Mouse (Mus musculus): ENCODE data around the gene Mfsd13b. TPM values are rescaled to one million over a fixed set of nuclear protein-coding genes. Genes with fewer than 3 reads are reported as not detected.
"Not testable (repeated sequence)": the region's sequence is repeated elsewhere in the genome, so short reads cannot be mapped to it uniquely, and the experiment has no call there.

Gene Mfsd13b
- not detected for total RNA-seq (2021)

DNA sequence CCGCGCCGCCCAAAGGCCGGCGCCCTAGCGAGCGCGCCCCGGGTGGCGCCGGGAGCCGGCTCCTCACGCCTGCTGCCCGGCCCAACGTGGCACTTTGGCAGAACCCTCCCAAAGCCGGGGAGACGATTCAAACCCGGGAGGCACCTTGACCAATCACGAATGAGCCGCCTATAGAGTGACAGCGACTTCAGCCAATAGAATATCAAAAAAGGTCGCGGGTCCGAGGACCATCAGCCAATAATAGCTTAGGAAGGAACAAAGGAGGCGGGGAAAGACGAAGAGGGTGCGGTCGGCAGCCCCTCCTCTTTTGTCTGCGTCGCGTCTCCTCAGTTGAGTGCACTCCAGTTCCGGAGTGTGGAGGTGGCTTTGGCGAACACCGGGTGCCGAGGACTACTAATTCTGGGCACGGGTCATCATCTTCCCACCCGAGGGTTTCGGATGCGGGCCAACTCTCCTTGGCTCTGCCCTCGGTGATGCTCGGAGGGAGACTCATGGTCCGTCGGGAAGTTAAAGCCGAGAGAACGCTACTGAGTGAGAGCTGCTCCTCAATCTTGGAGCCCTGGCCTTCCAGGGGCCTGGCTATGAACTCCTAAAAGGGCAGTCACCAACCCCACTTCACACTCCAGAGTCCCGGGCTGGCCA is at the start of gene Mfsd13b, which contains the start of gene Cdr2:
TSS of gene Mfsd13b (plus strand) at position 310 of the 642 bp plus-strand sequence.
TSS of gene Cdr2 (minus strand) at position 113 of the 642 bp plus-strand sequence.
- intact Hi-C loops (cut with DNase I) = no loop called here
- DNase-seq = peak; percentile 91

DNA sequence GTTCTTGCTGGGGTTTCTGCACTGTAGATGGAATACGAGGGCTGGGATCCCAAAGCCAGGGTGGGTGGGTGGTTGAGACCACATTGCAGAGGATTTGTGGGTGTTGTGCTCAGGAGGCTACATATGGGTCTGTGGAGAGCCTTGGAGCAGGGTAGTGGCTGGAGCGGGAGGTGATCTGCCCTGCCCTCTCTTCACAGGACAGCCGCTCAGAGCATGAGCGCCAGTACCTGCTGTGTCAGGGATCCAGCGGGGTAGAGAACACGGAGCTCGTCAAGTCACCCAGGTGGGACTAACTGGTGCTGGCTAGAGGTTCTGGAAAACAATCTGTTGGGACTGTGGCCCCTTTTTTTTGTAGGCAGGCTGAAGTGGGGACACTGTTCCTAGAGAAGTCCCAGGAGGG is 49.2 kb upstream of the Mfsd13b start:
- DNase-seq = no peak
- intact Hi-C loops (cut with DNase I) = no loop called here

DNA sequence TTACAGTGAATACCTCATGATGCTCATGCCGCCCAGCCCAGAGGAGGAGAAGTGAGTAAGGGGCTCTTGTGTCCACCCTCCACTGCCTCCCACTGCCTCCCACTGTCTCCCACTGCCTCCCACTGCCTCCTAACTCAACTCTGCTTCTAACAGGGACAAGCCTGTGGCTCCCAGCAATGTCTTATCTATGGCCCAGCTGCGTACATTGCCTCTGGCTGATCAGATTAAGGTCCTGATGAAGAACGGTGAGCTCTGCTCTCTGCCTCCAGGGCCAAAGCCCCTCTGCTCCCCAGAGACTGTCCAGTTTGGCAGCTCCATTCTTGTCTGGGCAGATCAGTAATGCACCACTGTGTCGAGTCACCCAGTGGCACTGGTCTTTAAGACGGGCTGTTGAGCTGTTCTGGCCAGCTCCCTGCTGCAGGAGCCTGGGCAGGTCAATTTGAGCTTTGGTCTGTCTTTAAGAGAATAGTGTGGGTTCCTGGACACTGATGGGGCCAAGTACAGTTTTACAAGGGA is 48.6 kb upstream of the Mfsd13b start:
- intact Hi-C loops (cut with DNase I) = no loop called here

DNA sequence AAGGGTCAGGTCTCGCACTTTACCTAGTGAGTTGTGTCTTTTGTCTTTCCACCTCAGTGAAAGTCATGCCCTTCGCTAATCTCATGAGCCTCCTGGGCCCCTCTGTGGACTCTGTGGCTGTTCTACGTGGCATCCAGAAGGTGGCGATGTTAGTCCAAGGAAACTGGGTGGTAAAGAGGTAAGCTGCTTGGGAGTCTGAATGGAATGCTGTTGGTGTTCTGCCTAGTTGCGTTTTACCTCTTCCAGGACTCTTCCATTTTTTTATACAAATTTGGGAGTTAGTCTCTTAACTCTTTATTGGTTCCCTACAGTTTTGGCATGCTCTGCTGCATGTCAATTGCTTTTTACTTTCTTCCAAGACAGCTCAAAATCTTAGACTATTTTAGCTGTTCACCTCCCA is 47.6 kb upstream of the Mfsd13b start:
- intact Hi-C loops (cut with DNase I) = loop anchor here (5.0 kb wide), 1 partner anchor 128 kb away; no protein-coding TSS in a partner anchor
- no peak for DNase-seq

More for the DNA sequence above, 48.6 kb upstream of the Mfsd13b start:
- no peak for DNase-seq

DNA sequence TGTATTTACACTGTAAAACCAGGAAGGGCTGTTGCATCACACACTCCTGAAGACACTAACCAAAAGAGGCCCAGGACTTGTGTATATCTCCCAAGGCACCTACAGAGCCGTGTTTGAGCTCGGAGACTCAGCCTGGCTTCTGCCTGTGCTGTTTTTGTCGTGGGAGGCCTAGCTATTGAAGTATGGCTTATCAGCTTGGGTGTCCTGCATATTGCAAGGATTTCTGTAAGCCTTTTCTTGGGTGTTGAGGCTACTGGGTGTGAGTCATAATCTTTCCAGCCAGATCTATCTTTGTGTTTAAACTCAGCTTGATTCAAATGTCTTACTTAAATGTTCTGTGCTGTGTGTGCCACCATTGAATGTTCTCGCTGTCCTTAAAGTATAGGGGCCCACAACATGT is 45.8 kb upstream of the Mfsd13b start:
- intact Hi-C loops (cut with DNase I) = loop anchor here (5.0 kb wide), 1 partner anchor 126 kb away; no protein-coding TSS in a partner anchor
- no peak for DNase-seq

DNA sequence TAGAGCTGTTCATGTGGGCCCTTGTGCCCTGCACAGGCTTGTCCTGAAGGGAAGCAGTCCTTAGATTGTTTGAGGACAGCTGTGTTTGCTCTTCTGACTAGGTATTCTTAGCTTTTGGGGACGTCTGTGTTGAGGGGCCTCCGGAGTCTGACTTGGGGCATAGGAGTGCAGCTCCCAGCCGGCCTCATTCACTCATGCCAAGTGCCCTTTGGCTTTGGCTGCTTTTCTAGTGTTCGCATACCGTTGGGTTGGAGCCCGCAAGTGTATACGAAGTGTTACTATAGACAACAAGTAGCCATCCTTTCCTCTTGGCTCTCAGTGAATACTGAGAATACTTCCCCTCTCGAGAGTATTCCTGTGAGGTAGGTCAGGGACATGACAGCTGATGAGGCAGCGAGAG is 44.1 kb upstream of the Mfsd13b start:
- intact Hi-C loops (cut with DNase I) = loop anchor here (5.0 kb wide), 1 partner anchor 124 kb away; no protein-coding TSS in a partner anchor
- DNase-seq = no peak

DNA sequence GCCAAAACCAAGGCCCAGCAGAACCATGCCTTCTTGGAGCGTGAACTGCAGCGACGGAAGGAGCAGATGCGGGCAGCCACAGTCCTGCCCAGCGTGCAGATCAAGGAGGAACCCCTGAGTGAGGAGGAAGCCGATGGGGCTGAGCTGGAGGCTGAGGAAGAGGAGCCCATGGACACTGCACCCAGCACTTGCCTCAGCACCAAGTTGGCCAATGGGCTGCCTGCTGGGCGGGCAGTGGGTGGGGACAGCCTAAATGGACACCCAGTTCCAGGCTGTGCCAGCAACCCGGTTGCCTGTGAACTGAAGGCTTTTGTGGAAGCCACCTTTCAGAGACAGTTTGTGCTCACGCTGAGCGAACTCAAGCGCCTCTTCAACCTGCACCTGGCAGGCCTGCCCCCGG is 42.0 kb upstream of the Mfsd13b start:
- intact Hi-C loops (cut with DNase I) = no loop called here
- DNase-seq = no peak

DNA sequence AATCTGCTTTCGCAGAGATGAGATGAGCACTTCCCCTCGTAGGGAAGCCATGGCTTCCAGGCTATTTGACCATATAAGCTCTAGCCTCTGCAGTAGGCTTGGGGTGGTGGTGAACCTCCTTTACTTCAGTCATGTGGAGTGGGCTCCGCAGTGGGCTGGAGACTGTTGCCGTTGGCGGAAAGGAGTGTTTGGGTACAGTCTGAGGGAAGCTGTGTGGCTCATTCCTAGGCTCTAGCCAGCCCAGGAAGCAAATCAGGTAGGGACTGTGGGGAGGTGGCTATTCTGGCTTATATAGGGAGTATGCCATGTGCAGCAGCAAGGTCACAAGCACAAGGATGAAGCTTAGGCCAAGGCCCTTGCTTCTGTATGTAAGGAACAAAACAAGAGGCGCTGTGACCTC is 41.1 kb upstream of the Mfsd13b start:
- intact Hi-C loops (cut with DNase I) = no loop called here
- no peak for DNase-seq

DNA sequence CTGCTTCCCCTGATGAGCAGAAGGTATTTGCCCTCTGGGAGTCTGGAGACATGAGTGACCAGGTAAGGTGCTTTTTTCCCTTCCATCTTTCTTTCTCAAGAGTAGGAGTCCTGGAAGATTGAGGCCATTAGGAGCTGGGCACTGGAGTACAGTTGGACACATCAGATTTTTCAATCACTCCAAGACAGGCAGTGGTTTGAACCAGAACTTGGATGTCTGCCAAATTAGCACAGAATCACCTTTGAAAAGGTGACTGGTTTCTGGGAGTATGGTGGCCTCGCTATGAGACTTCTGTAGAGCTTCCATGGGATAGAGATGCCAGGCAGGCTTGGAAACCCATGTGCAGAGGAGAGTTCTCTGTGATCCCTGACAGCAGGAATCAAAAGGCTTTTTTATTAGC is 39.8 kb upstream of the Mfsd13b start:
- intact Hi-C loops (cut with DNase I) = no loop called here

DNA sequence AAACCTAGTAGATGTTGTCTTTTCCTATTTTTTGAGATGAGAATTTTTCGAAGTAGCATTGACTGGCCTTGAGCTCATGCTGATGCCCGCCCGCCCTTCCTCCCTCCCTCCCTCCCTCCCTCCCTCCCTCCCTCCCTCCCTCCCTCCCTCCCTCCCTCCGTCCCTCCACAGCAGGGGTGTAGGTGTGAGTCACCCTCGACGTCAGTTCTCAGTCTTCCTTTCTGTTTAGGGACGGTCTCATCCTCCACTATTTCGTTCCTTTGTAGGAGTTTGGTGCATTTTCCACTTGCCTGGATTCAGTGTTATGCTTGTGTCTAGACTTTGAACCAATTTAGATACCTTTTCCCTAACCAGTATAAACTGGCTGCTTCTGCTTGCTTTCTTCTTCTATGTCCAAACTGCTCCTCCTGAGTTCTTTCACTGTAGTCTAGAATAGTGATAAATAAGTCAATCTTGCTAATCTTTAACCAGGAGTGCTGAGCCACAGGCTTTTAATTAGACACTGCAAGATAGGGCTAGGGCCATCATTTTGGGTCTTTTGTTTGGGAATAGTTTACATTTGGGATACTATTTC is 38.3 kb upstream of the Mfsd13b start:
- DNase-seq = no peak
- intact Hi-C loops (cut with DNase I) = no loop called here

More for the DNA sequence above, 39.8 kb upstream of the Mfsd13b start:
- no peak for DNase-seq

DNA sequence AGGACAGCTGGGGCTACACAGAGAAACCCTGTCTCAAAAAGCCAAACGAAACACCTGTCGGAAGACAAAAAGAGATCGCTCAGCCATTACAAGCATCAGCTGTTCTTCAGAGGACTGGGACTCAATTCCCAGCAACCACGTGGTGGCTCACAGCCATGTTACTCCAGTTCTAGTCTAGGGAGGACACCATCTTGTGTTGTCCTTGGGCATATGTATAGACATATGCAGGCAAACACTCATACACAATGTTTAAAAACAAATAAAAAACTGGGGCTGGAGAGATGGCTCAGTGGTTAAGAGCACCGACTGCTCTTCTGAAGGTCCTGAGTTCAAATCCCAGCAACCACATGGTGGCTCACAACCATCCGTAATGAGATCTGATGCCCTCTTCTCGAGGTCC is 28.7 kb upstream of the Mfsd13b start:
- intact Hi-C loops (cut with DNase I); DNase-seq: not testable (repeated sequence)

DNA sequence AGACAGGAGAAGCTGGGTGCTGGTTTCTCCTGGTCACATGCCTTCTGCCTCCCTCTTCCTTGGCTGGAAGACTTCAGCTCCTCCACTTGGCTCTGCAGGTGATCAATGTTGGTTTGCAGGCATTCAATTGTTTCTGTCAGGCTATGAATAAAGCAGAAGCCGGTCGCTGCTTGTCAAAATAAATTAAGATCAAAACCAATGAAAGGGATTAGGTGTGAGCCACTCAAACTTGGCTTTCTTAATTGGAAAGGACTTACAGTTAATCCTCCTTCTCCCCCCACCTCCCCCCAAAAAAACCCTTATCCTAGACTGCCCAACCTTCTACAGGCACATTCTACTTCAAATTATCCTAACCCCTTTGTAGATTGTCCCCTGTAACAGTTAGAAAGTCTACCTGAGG is 22.2 kb upstream of the Mfsd13b start:
- no peak for DNase-seq
- intact Hi-C loops (cut with DNase I) = no loop called here

DNA sequence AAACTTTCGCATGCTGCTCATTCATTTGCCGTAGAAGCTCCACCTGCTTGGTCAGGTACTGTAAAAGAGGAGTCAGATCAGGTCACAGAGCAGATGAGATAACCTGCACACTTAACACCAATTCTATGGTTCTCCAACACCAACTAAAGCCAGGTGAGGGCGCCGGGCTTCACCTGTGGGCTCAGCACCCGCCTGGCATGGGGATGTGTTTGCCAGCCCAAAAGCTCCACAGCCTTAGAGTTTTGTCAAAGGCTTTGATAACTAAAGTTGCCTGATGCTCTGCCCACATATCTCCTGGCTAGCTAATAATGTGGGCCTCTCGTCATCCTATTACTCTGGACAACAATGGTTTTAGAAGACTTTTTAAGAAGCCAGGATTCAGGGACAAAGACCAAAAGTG is 21.7 kb upstream of the Mfsd13b start:
- intact Hi-C loops (cut with DNase I) = no loop called here

DNA sequence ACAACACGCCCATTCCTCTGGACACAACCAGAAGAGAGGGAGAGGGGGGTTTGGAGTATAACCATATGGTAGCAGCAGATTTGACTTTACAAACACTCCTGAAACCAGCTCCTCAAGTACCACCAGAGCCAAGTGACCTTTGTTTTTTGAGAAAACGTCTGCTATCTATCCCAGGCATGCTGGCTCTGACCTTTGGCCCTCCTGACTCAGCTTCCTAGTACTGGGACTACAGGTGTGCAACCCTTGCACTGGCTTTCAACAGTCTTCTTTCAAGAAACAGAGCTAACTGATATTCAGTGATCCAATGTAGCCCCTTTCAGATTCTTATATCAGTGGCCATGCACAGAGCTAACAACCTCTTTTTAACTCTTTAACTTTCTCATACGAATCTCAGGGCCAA is 20.4 kb upstream of the Mfsd13b start:
- no peak for DNase-seq
- intact Hi-C loops (cut with DNase I) = no loop called here

More for the DNA sequence above, 21.7 kb upstream of the Mfsd13b start:
- DNase-seq = no peak

DNA sequence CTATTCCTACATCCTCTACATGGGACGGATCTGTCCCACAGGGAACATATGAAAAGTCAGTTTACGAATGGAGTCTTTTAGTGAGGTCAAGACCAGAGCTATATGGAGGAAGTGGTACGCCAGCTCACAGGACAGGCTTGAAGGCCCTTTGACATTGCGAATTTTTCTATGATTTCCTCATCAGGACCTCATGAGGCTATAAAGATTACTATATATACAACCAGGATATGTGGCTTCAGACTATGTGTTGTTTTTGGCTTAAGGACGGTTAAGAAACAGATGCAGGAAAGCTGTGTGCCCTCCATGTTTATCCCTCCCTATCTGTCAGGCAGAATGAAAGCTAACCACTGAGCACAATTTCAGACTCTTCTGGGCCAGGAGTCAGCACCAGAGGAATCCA is 19.2 kb upstream of the Mfsd13b start:
- no peak for DNase-seq
- intact Hi-C loops (cut with DNase I) = no loop called here

DNA sequence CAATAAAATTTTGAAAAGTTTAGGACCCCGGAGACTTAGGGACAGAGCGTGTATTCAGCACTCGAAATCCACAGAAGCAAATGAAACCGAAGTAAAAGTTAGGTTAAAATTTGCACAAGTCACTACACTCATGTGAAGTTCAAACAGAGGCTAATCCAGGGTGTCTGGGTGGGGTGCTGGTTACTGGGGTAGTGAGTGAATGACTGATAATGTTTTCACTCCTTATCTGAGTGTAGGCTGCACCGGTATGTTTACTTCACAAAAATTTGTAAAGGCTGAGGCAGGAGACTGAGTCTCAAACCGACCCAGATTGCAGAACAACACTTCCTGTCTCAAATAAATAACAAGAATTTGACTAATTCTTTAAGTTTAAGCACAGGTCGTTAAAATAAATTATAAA is 13.1 kb upstream of the Mfsd13b start:
- DNase-seq = no peak
- intact Hi-C loops (cut with DNase I) = no loop called here

DNA sequence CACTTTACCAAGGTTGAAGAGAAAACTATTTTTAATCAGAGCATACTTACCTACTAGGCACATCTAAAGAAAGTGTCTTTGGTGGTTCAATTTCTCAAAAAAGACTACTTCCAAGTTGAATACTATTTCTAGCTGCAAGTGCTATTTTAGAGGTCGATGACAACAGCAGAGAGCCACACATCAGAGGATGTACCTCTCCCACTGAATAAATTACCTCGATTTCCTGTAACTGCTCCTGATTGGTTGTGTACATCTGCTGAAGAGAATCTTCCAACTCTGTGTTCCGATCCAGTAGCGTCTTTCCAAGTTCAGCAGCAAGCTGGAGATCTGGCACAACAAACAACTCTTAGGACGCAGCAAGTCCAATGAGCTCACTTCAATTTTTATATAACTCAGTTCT is 12.2 kb upstream of the Mfsd13b start:
- no peak for DNase-seq
- intact Hi-C loops (cut with DNase I) = no loop called here

DNA sequence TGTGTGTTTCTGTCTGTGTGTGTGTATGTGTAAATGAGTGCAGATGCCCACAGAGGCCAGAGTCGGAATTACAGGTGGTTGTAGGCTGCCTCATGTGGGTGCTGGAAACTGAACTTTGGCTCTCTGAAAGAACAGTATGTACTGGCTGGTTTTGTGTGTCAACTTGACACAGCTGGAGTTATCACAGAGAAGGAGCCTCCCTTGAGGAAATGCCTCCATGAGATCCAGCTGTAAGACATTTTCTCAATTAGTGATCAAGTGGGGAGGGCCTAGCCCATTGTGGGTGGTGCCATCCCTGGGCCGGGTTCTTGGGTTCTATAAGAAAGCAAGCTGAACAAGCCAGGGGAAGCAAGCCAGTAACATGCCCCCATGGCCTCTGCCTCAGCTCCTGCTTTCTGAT is 9.8 kb upstream of the Mfsd13b start:
- intact Hi-C loops (cut with DNase I); DNase-seq: not testable (repeated sequence)

DNA sequence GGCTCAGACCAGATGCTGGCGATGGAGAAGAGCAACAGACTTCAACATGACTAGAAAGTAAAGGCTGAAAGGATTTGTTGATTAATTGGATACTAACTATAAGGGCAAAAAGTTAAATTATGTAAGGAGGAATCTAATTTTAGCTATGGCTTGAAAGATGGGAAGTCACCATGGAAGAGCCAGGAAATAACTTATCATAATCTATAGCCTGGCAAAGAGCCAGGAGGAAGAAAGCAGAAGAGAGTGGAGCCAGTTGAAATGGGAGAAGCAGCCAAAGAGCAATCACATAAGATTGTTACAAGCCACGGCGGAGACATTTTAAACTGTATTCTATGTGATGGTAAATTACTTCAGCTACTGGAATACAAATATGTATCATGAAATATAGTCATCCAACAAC is 8.3 kb upstream of the Mfsd13b start:
- intact Hi-C loops (cut with DNase I) = no loop called here
- no peak for DNase-seq

DNA sequence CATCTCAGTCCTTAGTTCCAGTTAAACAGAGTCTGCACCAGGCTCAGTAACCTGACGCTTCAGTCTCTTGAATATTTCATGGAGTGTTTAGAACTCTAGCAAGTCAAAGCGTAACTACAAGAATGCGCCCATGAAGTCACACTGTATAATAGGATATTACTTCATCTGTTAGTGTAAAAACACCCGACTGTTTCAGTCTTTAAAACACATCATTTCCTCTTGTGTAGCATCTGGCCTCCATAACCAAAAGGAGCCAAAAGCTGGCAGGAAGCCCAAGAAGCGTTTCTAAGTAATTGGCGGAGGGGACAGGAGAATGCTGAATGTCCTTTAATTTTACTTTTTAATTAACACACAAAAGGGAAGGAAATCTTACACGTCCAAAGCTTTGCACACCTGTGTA is 5.2 kb upstream of the Mfsd13b start:
- peak; percentile 50 for DNase-seq

DNA sequence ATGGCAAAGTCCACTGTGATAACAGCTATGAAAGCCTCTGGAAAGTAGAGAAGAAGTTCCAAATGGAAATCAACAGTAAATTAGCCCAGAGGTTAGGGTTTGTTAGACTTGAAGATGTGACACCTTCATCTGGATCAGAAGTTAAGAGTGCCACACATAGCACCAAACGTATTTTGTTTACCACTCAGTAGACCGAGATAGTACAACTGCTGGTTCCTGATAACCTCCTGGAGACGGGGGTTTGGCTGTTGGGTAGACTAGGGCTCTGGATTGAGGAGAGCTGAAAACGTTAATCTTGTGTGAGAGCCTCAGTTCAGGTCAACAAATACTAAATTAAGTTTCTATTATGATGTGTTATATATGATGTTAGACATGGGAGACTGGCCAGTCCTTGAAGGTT is 2.3 kb upstream of the Mfsd13b start:
- no peak for DNase-seq
- intact Hi-C loops (cut with DNase I) = no loop called here

More for the DNA sequence above, 5.2 kb upstream of the Mfsd13b start:
- intact Hi-C loops (cut with DNase I) = no loop called here
